Mouse (Mus musculus) limb, embryonic 13.5 days (tissue): ENCODE measurements around the gene Rcan3. TPM values are rescaled to one million over a fixed set of nuclear protein-coding genes. Genes with fewer than 3 reads are reported as not detected.

Experiments used
- ATAC-seq: fragments of 200-750 bp; cut with Nextera tagmentation; 2 replicates; pipeline ENCODE4 v1.8.0; 2017; ENCODE audit warnings: low read depth, moderate number of reproducible peaks, moderate TSS enrichment; ENCODE audit not compliant: low FRiP score
- H3K27ac ChIP-seq: fragments of 300-500 bp; sonication (generic); 2 replicates; pipeline ENCODE4 v1.5.1; 2015; ENCODE audit warnings: inconsistent platforms, mild to moderate bottlenecking, moderate library complexity
- H3K27me3 ChIP-seq: fragments of 300-500 bp; sonication (generic); 2 replicates; pipeline ENCODE4 v1.6.1; 2015; ENCODE audit warnings: mild to moderate bottlenecking, inconsistent platforms
- H3K36me3 ChIP-seq: fragments of 300-500 bp; sonication (generic); 2 replicates; pipeline ENCODE4 v1.6.1; 2015; ENCODE audit warnings: inconsistent platforms, mild to moderate bottlenecking, moderate library complexity
- H3K4me1 ChIP-seq: fragments of 300-500 bp; sonication (generic); 2 replicates; pipeline ENCODE4 v1.6.1; 2015; ENCODE audit warnings: inconsistent platforms
- H3K4me2 ChIP-seq: fragments of 300-500 bp; sonication (generic); replicated peaks from 2 replicates; pipeline ENCODE4 v1.6.1; 2015; ENCODE audit warnings: inconsistent platforms, mild to moderate bottlenecking, moderate library complexity
- H3K4me3 ChIP-seq: fragments of 300-500 bp; sonication (generic); 2 replicates; pipeline ENCODE4 v1.5.1; 2015; ENCODE audit warnings: moderate library complexity, mild to moderate bottlenecking, inconsistent platforms
- H3K9ac ChIP-seq: fragments of 300-500 bp; sonication (generic); 2 replicates; pipeline ENCODE4 v1.6.1; 2015; ENCODE audit warnings: mild to moderate bottlenecking, inconsistent platforms
- H3K9me3 ChIP-seq: fragments of 300-500 bp; sonication (generic); 2 replicates; pipeline ENCODE4 v1.6.1; 2016; ENCODE audit warnings: inconsistent platforms
- WGBS: fragments of 180-500 bp; shearing (Covaris S2); methylation state at CpG from one replicate; pipeline ENCODE4 v1.1.7; 2015; 5-methylcytosine and 5-hydroxymethylcytosine counted together
- polyA plus RNA-seq: library from polyadenylated mRNA; unstranded; fragments of >200 nt; fragmentation: Nextera tagmentation; extraction: Ambion mirVana; gene quantifications from 2 replicates; pipeline ENCODE4 v1.2.1, GENCODE M21; 2015

Rcan3 gene
- polyA plus RNA-seq, 1 experiment from 2014 or later: 13.5 TPM

GRCm38 (mm10) chr4:135404916-135405315 is 28.7 kb downstream of the Rcan3 start:
- H3K4me2 ChIP-seq: no peak overlapping the region
- WGBS: 82% methylated on average over 2 of the region's 2 CpGs
- no peak overlapping the region for H3K4me3 ChIP-seq
- no peaks in the 10 kb centered on the region for H3K4me1 ChIP-seq
- H3K27ac ChIP-seq: no peak overlapping the region
- no peaks in the 10 kb centered on the region for H3K36me3 ChIP-seq
- H3K9ac ChIP-seq: no peak overlapping the region
- H3K9me3 ChIP-seq: no peaks in the 10 kb centered on the region
- ATAC-seq: no peak
- H3K27me3 ChIP-seq: peaks cover 4% of the 10 kb centered on the region; the same call in 1 of the 2 replicates

GRCm38 (mm10) chr4:135404048-135404447 is 29.6 kb downstream of the Rcan3 start:
- H3K27me3 ChIP-seq: peaks cover 11% of the 10 kb centered on the region
- H3K4me1 ChIP-seq: no peaks in the 10 kb centered on the region
- H3K4me3 ChIP-seq: no peak overlapping the region
- no peaks in the 10 kb centered on the region for H3K9me3 ChIP-seq
- WGBS: 71% methylated on average over 10 of the region's 10 CpGs
- H3K4me2 ChIP-seq: no peak overlapping the region
- H3K9ac ChIP-seq: no peak overlapping the region
- no peaks in the 10 kb centered on the region for H3K36me3 ChIP-seq
- no peak overlapping the region for H3K27ac ChIP-seq
- no peak for ATAC-seq

GRCm38 (mm10) chr4:135401881-135402280 is 31.8 kb downstream of the Rcan3 start:
- H3K4me1 ChIP-seq: peaks cover 13% of the 10 kb centered on the region
- no peak overlapping the region for H3K27ac ChIP-seq
- no peaks in the 10 kb centered on the region for H3K9me3 ChIP-seq
- peaks cover 33% of the 10 kb centered on the region for H3K27me3 ChIP-seq
- H3K36me3 ChIP-seq: no peaks in the 10 kb centered on the region
- no peak for ATAC-seq
- 17% methylated on average over 7 of the region's 7 CpGs for WGBS
- H3K4me2 ChIP-seq: no peak overlapping the region
- no peak overlapping the region for H3K4me3 ChIP-seq
- H3K9ac ChIP-seq: no peak overlapping the region

- ATAC-seq: no peak
- H3K9ac ChIP-seq: peak within 1 kb of the TSS; percentile 56; the same call in 1 of the 2 replicates
- H3K4me1 ChIP-seq: peaks cover 13% of the 10 kb centered on the region
- H3K27ac ChIP-seq: no peak within 1 kb of the TSS
- peak within 1 kb of the TSS; percentile 50 for H3K4me3 ChIP-seq
- H3K36me3 ChIP-seq: no peaks in the 10 kb centered on the region
- H3K4me2 ChIP-seq: peak within 1 kb of the TSS; percentile 89
- H3K27me3 ChIP-seq: peaks cover 44% of the 10 kb centered on the region
- 0 out of 2 replicates have a peak, but pooled peaks cover under 1% of the 10 kb centered on the region for H3K9me3 ChIP-seq
- WGBS: 1% methylated on average over 29 of the region's 29 CpGs
These were observed 35.7 kb downstream of the Rcan3 start, which contains the start of gene Ncmap for GRCm38 (mm10) chr4:135397991-135398390. Gene Ncmap (minus strand): TSS chr4:135398227.

GRCm38 (mm10) chr4:135397551-135397950 is 36.1 kb downstream of the Rcan3 start:
- peak overlapping the region; percentile 50 for H3K4me3 ChIP-seq
- H3K4me1 ChIP-seq: peaks cover 13% of the 10 kb centered on the region
- peak overlapping the region; percentile 89 for H3K4me2 ChIP-seq
- H3K9me3 ChIP-seq: 0 out of 2 replicates have a peak, but pooled peaks cover 4% of the 10 kb centered on the region
- no peaks in the 10 kb centered on the region for H3K36me3 ChIP-seq
- peak overlapping the region; percentile 56; the same call in 1 of the 2 replicates for H3K9ac ChIP-seq
- ATAC-seq: 0 out of 2 replicates have a peak, but pooled peaks have one; percentile 11
- H3K27ac ChIP-seq: no peak overlapping the region
- WGBS: 2% methylated on average over 16 of the region's 16 CpGs
- H3K27me3 ChIP-seq: peaks cover 44% of the 10 kb centered on the region

- no peak overlapping the region for H3K4me2 ChIP-seq
- no peak overlapping the region for H3K4me3 ChIP-seq
- no peak overlapping the region for H3K27ac ChIP-seq
- H3K36me3 ChIP-seq: no peaks in the 10 kb centered on the region
- WGBS: 84% methylated on average over 5 of the region's 5 CpGs
- H3K27me3 ChIP-seq: peaks cover 44% of the 10 kb centered on the region
- no peak overlapping the region for H3K9ac ChIP-seq
- ATAC-seq: no peak
- 0 out of 2 replicates have a peak, but pooled peaks cover 5% of the 10 kb centered on the region for H3K9me3 ChIP-seq
- H3K4me1 ChIP-seq: peaks cover 13% of the 10 kb centered on the region
These were observed 37.4 kb downstream of the Rcan3 start for GRCm38 (mm10) chr4:135396303-135396702.

- Histone ChIP-seq H3K9me3 (0 out of 2 replicates have a peak, but pooled peaks cover 5% of the 10 kb centered on the region), H3K4me1 (peaks cover 13% of the 10 kb centered on the region), H3K27ac (no peak overlapping the region), H3K9ac (peak overlapping the region; percentile 5; the same call in 1 of the 2 replicates), H3K4me2 (no peak overlapping the region), H3K4me3 (no peak overlapping the region), H3K27me3 (peaks cover 42% of the 10 kb centered on the region), H3K36me3 (no peaks in the 10 kb centered on the region)
- ATAC-seq: no peak
- WGBS: 75% methylated on average over 4 of the region's 4 CpGs
These were observed 38.3 kb downstream of the Rcan3 start for GRCm38 (mm10) chr4:135395375-135395774.

GRCm38 (mm10) chr4:135394666-135395065 is 39.0 kb downstream of the Rcan3 start:
- H3K9me3 ChIP-seq: 0 out of 2 replicates have a peak, but pooled peaks cover 5% of the 10 kb centered on the region
- ATAC-seq: no peak
- no peak overlapping the region for H3K4me3 ChIP-seq
- peaks cover 39% of the 10 kb centered on the region for H3K27me3 ChIP-seq
- no peak overlapping the region for H3K4me2 ChIP-seq
- no peak overlapping the region for H3K27ac ChIP-seq
- H3K9ac ChIP-seq: no peak overlapping the region
- H3K4me1 ChIP-seq: peaks cover 13% of the 10 kb centered on the region
- 80% methylated on average over 7 of the region's 7 CpGs for WGBS
- H3K36me3 ChIP-seq: no peaks in the 10 kb centered on the region

GRCm38 (mm10) chr4:135393381-135393780 is 40.3 kb downstream of the Rcan3 start:
- Histone ChIP-seq H3K27me3 (peaks cover 26% of the 10 kb centered on the region), H3K4me1 (peaks cover 10% of the 10 kb centered on the region), H3K27ac (no peak overlapping the region), H3K4me3 (no peak overlapping the region), H3K9ac (no peak overlapping the region), H3K36me3 (no peaks in the 10 kb centered on the region), H3K9me3 (0 out of 2 replicates have a peak, but pooled peaks cover 5% of the 10 kb centered on the region), H3K4me2 (no peak overlapping the region)
- 73% methylated on average over 6 of the region's 6 CpGs for WGBS
- no peak for ATAC-seq

- no peak for ATAC-seq
- H3K4me1 ChIP-seq: peaks cover 5% of the 10 kb centered on the region; the same call in 1 of the 2 replicates
- no peak overlapping the region for H3K9ac ChIP-seq
- no peak overlapping the region for H3K4me3 ChIP-seq
- 0 out of 2 replicates have a peak, but pooled peaks cover 5% of the 10 kb centered on the region for H3K9me3 ChIP-seq
- H3K4me2 ChIP-seq: no peak overlapping the region
- WGBS: 89% methylated on average over 3 of the region's 3 CpGs
- H3K36me3 ChIP-seq: no peaks in the 10 kb centered on the region
- no peak overlapping the region for H3K27ac ChIP-seq
- peaks cover 20% of the 10 kb centered on the region for H3K27me3 ChIP-seq
These were observed 40.9 kb downstream of the Rcan3 start for GRCm38 (mm10) chr4:135392801-135393200.

- Histone ChIP-seq H3K4me1 (0 out of 2 replicates have a peak, but pooled peaks cover 1% of the 10 kb centered on the region), H3K9ac (no peak overlapping the region), H3K4me2 (no peak overlapping the region), H3K27ac (no peak overlapping the region), H3K4me3 (no peak overlapping the region), H3K36me3 (no peaks in the 10 kb centered on the region), H3K9me3 (0 out of 2 replicates have a peak, but pooled peaks cover 5% of the 10 kb centered on the region), H3K27me3 (peaks cover 2% of the 10 kb centered on the region)
- ATAC-seq: no peak
- WGBS: 64% methylated on average over 6 of the region's 6 CpGs
These were observed 42.6 kb downstream of the Rcan3 start for GRCm38 (mm10) chr4:135391014-135391413.

- no peaks in the 10 kb centered on the region for H3K36me3 ChIP-seq
- H3K27ac ChIP-seq: peak overlapping the region; percentile 52; the same call in 1 of the 2 replicates
- ATAC-seq: peak; percentile 76
- peaks cover 15% of the 10 kb centered on the region for H3K4me1 ChIP-seq
- H3K9me3 ChIP-seq: no peaks in the 10 kb centered on the region
- WGBS: 43% methylated on average over 10 of the region's 10 CpGs
- H3K27me3 ChIP-seq: no peaks in the 10 kb centered on the region
- peak overlapping the region; percentile 35 for H3K4me2 ChIP-seq
- H3K4me3 ChIP-seq: 0 out of 2 replicates have a peak overlapping the region, but pooled peaks have one; percentile 7
- H3K9ac ChIP-seq: no peak overlapping the region
These were observed 48.0 kb downstream of the Rcan3 start for GRCm38 (mm10) chr4:135385614-135386013.

GRCm38 (mm10) chr4:135382316-135382715 is 51.3 kb downstream of the Rcan3 start:
- Histone ChIP-seq H3K9me3 (no peaks in the 10 kb centered on the region), H3K4me3 (no peak overlapping the region), H3K9ac (no peak overlapping the region), H3K27ac (no peak overlapping the region), H3K27me3 (no peaks in the 10 kb centered on the region), H3K36me3 (no peaks in the 10 kb centered on the region), H3K4me2 (peak overlapping the region; percentile 23), H3K4me1 (peaks cover 15% of the 10 kb centered on the region)
- ATAC-seq: no peak
- 3% methylated on average over 14 of the region's 14 CpGs for WGBS
